Mouse (Mus musculus): ENCODE measurements around the gene Scn2b.

Gene Scn2b

GRCm38 (mm10) chr9:45173475-45173874, 55.9 kb downstream of the Scn2b start:
- DNase-seq (ENCODE audit: low read depth, low spot score), result no peak

GRCm38 (mm10) chr9:45179282-45179681, 61.7 kb downstream of the Scn2b start:
- no peak for DNase-seq (ENCODE audit: low read depth, low spot score)
